Mouse (Mus musculus) liver, adult 2 months (tissue): ENCODE results near the gene Ppp1r10. TPM values are rescaled to one million over a fixed set of nuclear protein-coding genes. Genes with fewer than 3 reads are reported as not detected.
A peak's percentile ranks its signal among the peaks of the same experiment; 100 is the strongest.

ENCODE experiments used
- DNase-seq: peaks from one replicate; pipeline ENCODE4 v3.0.0-alpha.2; 2011; ENCODE audit warnings: low read depth, low spot score; ENCODE audit errors: extremely low read depth
- H3K27ac ChIP-seq: fragments of 200-500 bp; replicated peaks from 2 replicates; pipeline ENCODE4 v1.5.1; 2012; ENCODE audit warnings: low read depth, mild to moderate bottlenecking, control low read depth, inconsistent platforms, low read length; ENCODE audit not compliant: insufficient read depth
- H3K27me3 ChIP-seq: fragments of 200-500 bp; 2 replicates; pipeline ENCODE4 v1.6.1; 2012; ENCODE audit warnings: mild to moderate bottlenecking, moderate library complexity, low read length, inconsistent platforms; ENCODE audit not compliant: control insufficient read depth, insufficient read depth
- H3K36me3 ChIP-seq: fragments of 200-500 bp; 2 replicates; pipeline ENCODE4 v1.6.1; 2012; ENCODE audit warnings: low read length, inconsistent platforms; ENCODE audit not compliant: control insufficient read depth, insufficient read depth
- H3K4me1 ChIP-seq: fragments of 200-500 bp; 2 replicates; pipeline ENCODE4 v1.6.1; 2011; ENCODE audit warnings: low read length; ENCODE audit not compliant: control insufficient read depth, insufficient read depth
- H3K4me3 ChIP-seq: fragments of 200-500 bp; 2 replicates; pipeline ENCODE4 v1.5.1; 2011; ENCODE audit warnings: low read depth, mild to moderate bottlenecking, control low read depth, low read length, moderate library complexity; ENCODE audit not compliant: insufficient read depth
- H3K79me2 ChIP-seq: fragments of 200-500 bp; 2 replicates; pipeline ENCODE4 v1.6.1; 2012; ENCODE audit warnings: inconsistent platforms, mild to moderate bottlenecking, low read length, moderate library complexity; ENCODE audit not compliant: control insufficient read depth, insufficient read depth
- H3K9ac ChIP-seq: fragments of 200-500 bp; 2 replicates; pipeline ENCODE4 v1.6.1; 2012; ENCODE audit warnings: low read depth, mild to moderate bottlenecking, control low read depth, inconsistent platforms, low read length
- CTCF ChIP-seq: fragments of 200-500 bp; IDR thresholded peaks from 2 replicates; pipeline ENCODE4 v1.5.1; 2011; ENCODE audit warnings: low read depth, low read length, control low read depth
- POLR2A ChIP-seq: fragments of 200-500 bp; IDR thresholded peaks from 2 replicates; pipeline ENCODE4 v1.6.1; 2011; ENCODE audit warnings: low read length, control low read depth; ENCODE audit not compliant: insufficient read depth; ENCODE audit errors: extremely low read depth
- whole genome bisulfite sequencing: fragments of 180-500 bp; shearing (Covaris S2); methylation state at CpG from one replicate; pipeline ENCODE4 v1.1.7; 2018; 5-methylcytosine and 5-hydroxymethylcytosine counted together
- polyA plus RNA-seq: library from polyadenylated mRNA; depleted of rRNA; stranded (reverse); fragments of >200 nt; gene quantifications from 2 replicates; pipeline ENCODE4 v1.2.3, GENCODE M21; 2012
- total RNA-seq: library from RNA; depleted of rRNA; stranded (reverse); fragments of >200 nt; gene quantifications from 2 replicates; pipeline ENCODE4 v1.2.3, GENCODE M21; 2014

Ppp1r10 gene
- total and polyA plus RNA-seq, 2 experiments, result 14.7 to 30.0 TPM

DNA sequence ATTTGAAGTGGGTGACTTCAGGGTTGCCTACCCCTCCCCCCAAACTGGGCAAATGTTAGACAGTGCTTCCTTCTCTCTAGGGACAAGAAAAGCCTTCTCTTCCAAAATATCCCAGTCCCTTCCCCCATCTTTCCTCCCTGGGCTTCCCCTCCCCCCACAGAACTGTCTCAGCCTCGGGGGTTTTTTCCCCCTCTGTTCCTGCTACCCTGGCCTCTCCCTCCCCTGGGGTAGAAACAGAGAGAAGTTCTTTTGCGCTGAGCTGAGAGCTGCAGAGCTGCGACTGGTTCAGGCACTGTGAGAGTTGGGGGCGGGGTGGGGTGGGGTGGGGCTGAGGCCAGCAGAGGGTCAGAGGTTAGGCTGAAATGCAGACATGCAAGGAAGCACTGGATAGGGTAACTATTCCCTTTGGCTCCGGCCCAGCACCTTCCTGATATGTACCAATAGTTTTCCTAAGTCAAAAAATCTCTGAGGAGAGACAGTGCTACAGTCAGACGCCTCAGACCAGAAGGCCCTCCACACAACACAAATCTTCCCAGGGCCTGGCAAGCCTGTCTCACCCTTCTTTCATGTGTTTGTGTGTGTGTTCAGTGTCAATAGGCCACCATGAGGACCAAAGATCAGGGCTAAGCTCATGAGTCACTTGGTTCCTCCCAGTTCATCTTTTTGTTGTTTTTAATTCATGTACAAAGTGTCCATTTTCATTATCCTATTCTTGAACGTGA, 46.7 kb upstream of the Ppp1r10 start:
- Histone ChIP-seq H3K27me3 (peaks cover 6% of the 10 kb centered on the region; the same call in 1 of the 2 replicates), H3K36me3 (no peaks in the 10 kb centered on the region), H3K4me3 (peak overlapping the region; percentile 77), H3K9ac (peak overlapping the region; percentile 53), H3K27ac (peak overlapping the region; percentile 84), H3K4me1 (peaks cover 6% of the 10 kb centered on the region), H3K79me2 (no peaks in the 10 kb centered on the region)
- DNase-seq, result peak; percentile 62
- WGBS, result under 1% methylated on average over 7 of the region's 7 CpGs
- no peak for TF ChIP-seq POLR2A
- TF ChIP-seq CTCF, result no peak

DNA sequence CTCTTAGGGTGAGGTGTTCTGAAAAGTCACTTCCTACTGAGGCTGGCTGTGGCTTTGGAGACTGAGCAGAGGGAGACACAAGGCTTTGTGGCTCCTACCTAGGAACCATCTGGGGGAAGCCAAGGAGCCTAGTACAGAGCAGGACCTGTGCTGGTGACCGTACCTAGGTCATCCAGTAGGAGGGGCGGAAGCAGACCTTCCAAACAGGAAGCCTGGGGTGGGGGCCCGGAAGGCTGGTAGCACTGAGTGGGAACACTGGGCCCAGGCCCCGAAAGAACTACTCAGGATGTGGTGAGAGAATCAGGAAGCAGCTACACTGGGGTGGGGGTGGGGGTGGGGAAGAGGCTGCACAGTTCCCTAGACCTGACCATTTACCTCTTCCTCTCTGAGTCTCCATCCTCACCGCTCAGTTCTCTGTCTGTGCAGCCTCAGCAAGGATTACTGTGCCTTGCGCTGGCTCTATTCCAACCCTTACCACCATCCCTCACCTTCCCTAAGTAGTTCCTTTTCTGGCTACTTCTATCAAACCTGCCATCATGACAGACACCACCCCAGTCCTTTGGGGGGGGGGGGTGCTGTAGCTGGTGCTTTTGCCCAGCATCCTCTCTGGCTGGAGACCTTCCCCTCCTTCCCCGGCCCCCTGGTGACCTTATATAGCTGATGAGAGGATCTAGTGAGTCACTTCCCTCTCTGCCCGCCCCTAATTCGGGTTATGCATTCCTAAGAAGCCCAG, 45.9 kb upstream of the Ppp1r10 start:
- 70% methylated on average over 9 of the region's 9 CpGs for WGBS
- H3K4me3 ChIP-seq, result peak overlapping the region; percentile 13
- H3K4me1 ChIP-seq, result peaks cover 6% of the 10 kb centered on the region
- no peaks in the 10 kb centered on the region for H3K36me3 ChIP-seq
- peak; percentile 24 for DNase-seq
- H3K79me2 ChIP-seq, result no peaks in the 10 kb centered on the region
- H3K9ac ChIP-seq, result peak overlapping the region; percentile 19; the same call in 1 of the 2 replicates
- H3K27ac ChIP-seq, result peak overlapping the region; percentile 81
- TF ChIP-seq CTCF (no peak), POLR2A (no peak)
- H3K27me3 ChIP-seq, result peaks cover 6% of the 10 kb centered on the region; the same call in 1 of the 2 replicates

- 69% methylated on average over 8 of the region's 8 CpGs for WGBS
- no peak for DNase-seq
- no peaks in the 10 kb centered on the region; the same call in 1 of the 2 replicates for H3K27me3 ChIP-seq
- H3K27ac ChIP-seq, result peak overlapping the region; percentile 79
- H3K36me3 ChIP-seq, result no peaks in the 10 kb centered on the region
- H3K9ac ChIP-seq, result no peak overlapping the region
- TF ChIP-seq CTCF (peak; percentile 26; the same call in 1 of the 2 replicates), POLR2A (no peak)
- H3K79me2 ChIP-seq, result no peaks in the 10 kb centered on the region
- peaks cover 5% of the 10 kb centered on the region for H3K4me1 ChIP-seq
- no peak overlapping the region for H3K4me3 ChIP-seq
These were observed 45.1 kb upstream of the Ppp1r10 start for GRCm38 (mm10) chr17:35870884-35871696.

DNA sequence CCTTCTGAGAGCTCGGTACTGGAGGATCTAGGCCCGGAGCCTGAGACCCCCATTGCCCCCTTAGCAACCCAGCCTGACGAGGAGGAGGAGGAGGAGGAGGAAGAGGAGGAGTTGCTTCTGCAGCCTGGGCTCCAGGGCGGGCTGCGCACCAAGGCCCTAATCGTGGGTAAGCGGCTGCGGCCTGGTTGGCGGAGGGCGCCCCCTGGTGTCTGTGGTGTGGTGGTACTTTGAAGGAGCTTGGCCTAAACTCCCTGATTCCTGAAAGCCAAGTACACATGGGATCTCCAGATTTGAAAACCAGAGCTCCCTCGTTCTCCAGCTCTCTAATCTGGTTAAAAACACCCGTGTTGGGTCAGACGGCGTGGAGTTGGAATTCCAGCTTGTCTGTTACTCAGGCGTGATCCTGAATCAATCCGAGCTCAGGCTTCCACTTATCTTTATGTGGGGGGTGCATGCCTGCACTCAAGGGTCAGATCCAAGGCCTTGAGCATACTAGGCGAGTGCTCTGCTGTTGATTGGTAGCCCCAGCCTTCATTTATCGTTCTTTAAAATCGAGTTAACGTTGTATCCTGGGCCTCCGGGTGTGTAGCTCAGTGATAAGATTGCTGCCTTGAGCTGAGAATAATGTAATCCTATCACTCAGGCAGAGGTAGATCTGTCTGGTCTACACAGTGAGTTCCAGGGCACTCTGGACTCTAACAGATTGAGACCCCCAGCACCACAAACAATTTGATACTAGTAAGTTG, 42.3 kb upstream of the Ppp1r10 start:
- TF ChIP-seq POLR2A (no peak), CTCF (peak; percentile 94)

GRCm38 (mm10) chr17:35874721-35875120, 41.5 kb upstream of the Ppp1r10 start:
- 73% methylated on average over 6 of the region's 6 CpGs for WGBS
- TF ChIP-seq CTCF, result no peak
- no peak for TF ChIP-seq POLR2A
- H3K4me1 ChIP-seq, result peaks cover 5% of the 10 kb centered on the region
- H3K9ac ChIP-seq, result no peak overlapping the region
- no peaks in the 10 kb centered on the region for H3K27me3 ChIP-seq
- DNase-seq, result no peak
- no peaks in the 10 kb centered on the region for H3K36me3 ChIP-seq
- H3K27ac ChIP-seq, result no peak overlapping the region
- 0 out of 2 replicates have a peak, but pooled peaks cover under 1% of the 10 kb centered on the region for H3K79me2 ChIP-seq
- H3K4me3 ChIP-seq, result no peak overlapping the region

More for the DNA sequence above, 42.3 kb upstream of the Ppp1r10 start:
- Histone ChIP-seq H3K4me1 (peaks cover 5% of the 10 kb centered on the region), H3K4me3 (no peak overlapping the region), H3K36me3 (no peaks in the 10 kb centered on the region), H3K27ac (no peak overlapping the region), H3K9ac (no peak overlapping the region), H3K79me2 (no peaks in the 10 kb centered on the region), H3K27me3 (no peaks in the 10 kb centered on the region)
- peak; percentile 50 for DNase-seq
- 24% methylated on average over 21 of the region's 21 CpGs for WGBS
